ENCODE assay signal across 23 mouse cellular contexts in the genomic region with DNA sequence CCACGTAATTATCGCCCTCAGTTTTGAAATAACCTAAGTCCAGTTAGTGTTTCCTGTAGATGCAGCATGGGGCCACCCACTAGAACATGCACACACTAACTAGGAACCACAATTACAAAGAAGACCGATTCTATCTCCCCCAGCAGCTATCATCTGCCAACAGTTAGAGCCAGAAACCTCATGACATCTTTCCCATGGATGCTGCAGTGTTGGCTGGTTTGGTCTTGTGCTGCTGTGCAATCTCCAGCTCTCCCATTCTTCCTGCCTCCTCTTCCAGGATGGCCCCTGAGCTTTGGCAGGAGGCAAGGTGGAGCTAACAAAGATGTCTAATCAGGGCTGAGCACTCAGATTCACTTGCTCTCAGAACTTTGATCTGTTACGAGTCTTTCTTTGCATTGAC. TPM values are rescaled to one million over a fixed set of nuclear protein-coding genes. Genes with fewer than 3 reads are reported as not detected.
DNase-seq lines count a peak whose midpoint lies in the region; ATAC-seq and TF ChIP-seq lines count a peak whose summit lies in the region.
"Had no signal": no experiment of that assay in that cellular context is flagged by ENCODE, and none has a peak within 500 bp of the region (broad histone marks: within the 10 kb centered on the region; RNA-seq: fewer than 3 reads in every experiment).

No protein-coding gene starts in this region.

- peaks cover 6% of the 10 kb centered on the region; the same call in 1 of the 2 replicates for H3K4me1 ChIP-seq in lung, embryonic 16.5 days (replicated peaks; ENCODE audit: control insufficient read depth, insufficient read depth, low read length)
- H3K4me1 ChIP-seq in stomach, postnatal 0 days (replicated peaks; ENCODE audit: control insufficient read depth, insufficient read depth) = no peaks in the 10 kb centered on the region
- H3K4me1 ChIP-seq: embryonic facial prominence, embryonic 12.5 days; forebrain, embryonic 15.5 days; heart, embryonic 10.5 days; hindbrain, embryonic 13.5 days had no signal

- H3K4me2 ChIP-seq in lung, embryonic 16.5 days (ENCODE audit: low read depth, low read length) = no peak overlapping the region
- no peak overlapping the region for H3K4me2 ChIP-seq in stomach, postnatal 0 days (replicated peaks; ENCODE audit: low read depth)
- H3K4me2 ChIP-seq: embryonic facial prominence, embryonic 12.5 days; forebrain, embryonic 15.5 days; hindbrain, embryonic 13.5 days had no signal

- no peaks in the 10 kb centered on the region for H3K9me3 ChIP-seq in lung, embryonic 16.5 days (ENCODE audit: control insufficient read depth, low read length)
- no peaks in the 10 kb centered on the region for H3K9me3 ChIP-seq in stomach, postnatal 0 days (ENCODE audit: control insufficient read depth, low read length)
- H3K9me3 ChIP-seq: embryonic facial prominence, embryonic 12.5 days; forebrain, embryonic 15.5 days; heart, embryonic 10.5 days; hindbrain, embryonic 13.5 days had no signal

- TF ChIP-seq EP300 in stomach, postnatal 0 days (optimal IDR thresholded peaks at IDR 0.05) = no peak

- no peak overlapping the region for H3K9ac ChIP-seq in lung, embryonic 16.5 days (ENCODE audit: low read length)
- H3K9ac ChIP-seq in stomach, postnatal 0 days (ENCODE audit: low read length) = no peak overlapping the region
- H3K9ac ChIP-seq: embryonic facial prominence, embryonic 12.5 days; forebrain, embryonic 15.5 days; hindbrain, embryonic 13.5 days had no signal

- ATAC-seq in lung, embryonic 16.5 days (ENCODE audit: low read depth) = no peak
- peak; percentile 40 for ATAC-seq in common myeloid progenitor, adult 5-6 weeks (replicated peaks; ENCODE audit: low read depth, poor library complexity, severe bottlenecking)
- peak; percentile 32 for ATAC-seq in megakaryocyte progenitor cell, adult 5-6 weeks (replicated peaks; ENCODE audit: poor library complexity)
- no peak for ATAC-seq in stomach, postnatal 0 days (ENCODE audit: low FRiP score, low TSS enrichment)
- ATAC-seq: forebrain, embryonic 15.5 days; hindbrain, postnatal 0 days had no signal

- H3K27ac ChIP-seq in lung, embryonic 16.5 days (ENCODE audit: low read length) = 0 out of 2 replicates have a peak overlapping the region, but pooled peaks have one; percentile 10
- no peak overlapping the region for H3K27ac ChIP-seq in stomach, postnatal 0 days (replicated peaks)
- H3K27ac ChIP-seq: embryonic facial prominence, embryonic 12.5 days; forebrain, embryonic 15.5 days; heart, embryonic 10.5 days; hindbrain, embryonic 13.5 days; hindbrain, postnatal 0 days had no signal

- no peaks in the 10 kb centered on the region for H3K27me3 ChIP-seq in lung, embryonic 16.5 days (ENCODE audit: control insufficient read depth, insufficient read depth, low read depth, low read length)
- H3K27me3 ChIP-seq in stomach, postnatal 0 days (ENCODE audit: control insufficient read depth, insufficient read depth, low read length) = no peaks in the 10 kb centered on the region
- H3K27me3 ChIP-seq: embryonic facial prominence, embryonic 12.5 days; forebrain, embryonic 15.5 days; hindbrain, embryonic 13.5 days had no signal

- H3K36me3 ChIP-seq in lung, embryonic 16.5 days (ENCODE audit: control insufficient read depth, insufficient read depth, low read length) = no peaks in the 10 kb centered on the region
- H3K36me3 ChIP-seq in stomach, postnatal 0 days (ENCODE audit: control insufficient read depth, insufficient read depth, low read length) = no peaks in the 10 kb centered on the region
- H3K36me3 ChIP-seq: embryonic facial prominence, embryonic 12.5 days; forebrain, embryonic 15.5 days; heart, embryonic 10.5 days; hindbrain, embryonic 13.5 days had no signal

- DNase-seq in lung, postnatal 14 days = no peak
- DNase-seq in stomach, postnatal 0 days (ENCODE audit: low spot score) = no peak
- DNase-seq in gastrocnemius, postnatal 10 days = no peak
- DNase-seq: adrenal gland, adult 8-10 months; adrenal gland, postnatal 36 days; cerebellum, adult 11 months; cerebellum, adult 8-10 months; cerebellum, postnatal 14 days; gastrocnemius, postnatal 14 days; heart, adult 18-20 months; heart, postnatal 10 days had no signal

- WGBS in lung, embryonic 16.5 days = 77% methylated on average over 4 of the region's 4 CpGs
- 74% methylated on average over 4 of the region's 4 CpGs for WGBS in stomach, postnatal 0 days

- H3K4me3 ChIP-seq in lung, embryonic 16.5 days (ENCODE audit: low read length) = no peak overlapping the region
- H3K4me3 ChIP-seq in stomach, postnatal 0 days (ENCODE audit: low read depth, low read length) = no peak overlapping the region
- H3K4me3 ChIP-seq: embryonic facial prominence, embryonic 12.5 days; forebrain, embryonic 15.5 days; heart, embryonic 10.5 days; hindbrain, embryonic 13.5 days had no signal

- no peak for TF ChIP-seq CTCF in stomach, postnatal 0 days (IDR thresholded peaks at IDR 0.05; ENCODE audit: low read depth)

RNA-seq across cellular contexts. Expression of gene Il18rap, which starts 14.0 kb away (rescaled TPM):
- polyA plus RNA-seq in lung, embryonic 16.5 days (2015; fragmentation: Nextera tagmentation; extraction: Ambion mirVana) = 0.23 and 0.28 TPM in 2 replicates
- 12.3 and 14.8 TPM in 2 replicates for total RNA-seq in common myeloid progenitor, adult 5-6 weeks (2017)
- 11.2 and 11.4 TPM in 2 replicates for total RNA-seq in megakaryocyte progenitor cell, adult 5-6 weeks (2015)
- total RNA-seq in megakaryocyte progenitor cell, adult 5-6 weeks (2017) = 9.6 and 10.7 TPM in 2 replicates
- 0.15 and 0.16 TPM in 2 replicates for polyA plus RNA-seq in stomach, postnatal 0 days (2015; fragmentation: Nextera tagmentation; extraction: Ambion mirVana)
- total RNA-seq in gastrocnemius, postnatal 10 days (2021) = under 1 TPM; 0.29 to 0.42 TPM
- total RNA-seq: hindbrain, postnatal 0 days had no signal
- polyA plus RNA-seq: heart, embryonic 14.5 days had no signal

RNA-seq across cellular contexts. Expression of gene Il18r1, which starts 35.8 kb away (rescaled TPM):
- polyA plus RNA-seq in lung, embryonic 16.5 days (2015; fragmentation: Nextera tagmentation; extraction: Ambion mirVana) = 7.6 and 9.5 TPM in 2 replicates
- total RNA-seq in common myeloid progenitor, adult 5-6 weeks (2017) = 1.1 and 1.6 TPM in 2 replicates
- 0.54 and 1.6 TPM in 2 replicates for total RNA-seq in megakaryocyte progenitor cell, adult 5-6 weeks (2015)
- total RNA-seq in megakaryocyte progenitor cell, adult 5-6 weeks (2017) = 0.46 and 0.91 TPM in 2 replicates
- 3.1 and 3.4 TPM in 2 replicates for polyA plus RNA-seq in stomach, postnatal 0 days (2015; fragmentation: Nextera tagmentation; extraction: Ambion mirVana)
- total RNA-seq in gastrocnemius, postnatal 10 days (2021) = under 1 TPM in 1 of 2 experiments, not detected in 1; 0.09 TPM
- total RNA-seq: ES-E14; gastrocnemius, postnatal 14 days; hindbrain, postnatal 0 days had no signal
- polyA plus RNA-seq: cortical plate, adult 2 months; embryonic facial prominence, embryonic 12.5 days; forebrain, embryonic 11.5 days; forebrain, embryonic 15.5 days; heart, embryonic 10.5 days; hindbrain, embryonic 13.5 days; hindbrain, postnatal 0 days had no signal

Comparison
In these comparisons a context has a peak if more than half of its experiments do, and no peak if none do; other contexts are left out.
1. ATAC-seq: peak in common myeloid progenitor, adult 5-6 weeks (single experiment) and megakaryocyte progenitor cell, adult 5-6 weeks (single experiment); none in lung, embryonic 16.5 days (single experiment) and stomach, postnatal 0 days (single experiment).